Comparison of ENCODE assay signal across 12 mouse cellular contexts in the genomic region with DNA sequence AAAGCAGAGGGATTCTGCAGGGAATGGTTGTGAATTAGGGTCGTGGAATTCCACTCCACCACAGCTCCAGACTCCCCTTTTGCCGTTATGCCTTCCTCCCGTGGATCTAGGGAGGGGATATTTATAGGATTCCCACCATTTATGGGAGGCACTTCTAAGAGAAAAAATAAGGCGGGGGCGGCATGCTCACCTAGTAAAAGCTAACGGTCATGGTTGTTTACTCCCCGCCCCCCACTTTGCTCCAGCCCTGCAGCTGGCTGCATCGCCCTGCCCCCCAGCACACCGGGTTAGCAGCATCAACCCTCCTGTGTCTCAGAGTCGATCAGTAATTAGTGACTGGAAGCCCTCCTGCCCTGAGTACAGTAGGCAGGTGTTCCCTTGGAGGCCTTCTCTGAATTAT. TPM values are rescaled to one million over a fixed set of nuclear protein-coding genes. Genes with fewer than 3 reads are reported as not detected.
DNase-seq lines count a peak whose midpoint lies in the region; ATAC-seq and TF ChIP-seq lines count a peak whose summit lies in the region.
"Had no signal": no experiment of that assay in that cellular context is flagged by ENCODE, and none has a peak within 500 bp of the region (broad histone marks: within the 10 kb centered on the region; RNA-seq: fewer than 3 reads in every experiment).

No protein-coding gene starts in this region.

- no peak for TF ChIP-seq EP300 in heart, postnatal 0 days (IDR thresholded peaks at IDR 0.05; ENCODE audit: low read depth)
- TF ChIP-seq EP300 in liver, postnatal 0 days (IDR thresholded peaks at IDR 0.05; ENCODE audit: low read depth) = no peak

- H3K4me1 ChIP-seq in heart, postnatal 0 days (ENCODE audit: control insufficient read depth, insufficient read depth) = peaks cover 9% of the 10 kb centered on the region; the same call in 1 of the 2 replicates
- no peaks in the 10 kb centered on the region for H3K4me1 ChIP-seq in midbrain, embryonic 11.5 days (ENCODE audit: control insufficient read depth, insufficient read depth, low read length)
- peaks cover 10% of the 10 kb centered on the region for H3K4me1 ChIP-seq in midbrain, embryonic 13.5 days (replicated peaks)
- peaks cover 4% of the 10 kb centered on the region; the same call in 1 of the 2 replicates for H3K4me1 ChIP-seq in liver, postnatal 0 days (ENCODE audit: insufficient read depth)

- 7% methylated on average over 10 of the region's 10 CpGs for WGBS in heart, postnatal 0 days
- WGBS in midbrain, embryonic 11.5 days = 24% methylated on average over 10 of the region's 10 CpGs
- 25% methylated on average over 10 of the region's 10 CpGs for WGBS in midbrain, embryonic 13.5 days
- 7% methylated on average over 10 of the region's 10 CpGs for WGBS in liver, postnatal 0 days (ENCODE audit: insufficient replicate concordance)

- H3K27ac ChIP-seq in heart, postnatal 0 days (ENCODE audit: low read depth) = no peak overlapping the region
- no peak overlapping the region for H3K27ac ChIP-seq in midbrain, embryonic 11.5 days (ENCODE audit: low read depth, low read length)
- no peak overlapping the region for H3K27ac ChIP-seq in midbrain, embryonic 13.5 days
- H3K27ac ChIP-seq in liver, postnatal 0 days (ENCODE audit: low read depth) = no peak overlapping the region
- H3K27ac ChIP-seq in layer of hippocampus, adult 2 months = no peak overlapping the region
- H3K27ac ChIP-seq: forebrain, embryonic 12.5 days; hindbrain, embryonic 14.5 days had no signal

- TF ChIP-seq CTCF in heart, postnatal 0 days (IDR thresholded peaks at IDR 0.05; ENCODE audit: low read depth) = no peak
- TF ChIP-seq CTCF in liver, postnatal 0 days (IDR thresholded peaks at IDR 0.05; ENCODE audit: low read depth) = no peak
- no peak for TF ChIP-seq CTCF in layer of hippocampus, adult 2 months (conservative IDR thresholded peaks at IDR 0.05)

- H3K4me2 ChIP-seq in heart, postnatal 0 days (ENCODE audit: low read depth, low read length) = peak overlapping the region; percentile 42
- H3K4me2 ChIP-seq in midbrain, embryonic 11.5 days = no peak overlapping the region
- no peak overlapping the region for H3K4me2 ChIP-seq in midbrain, embryonic 13.5 days (replicated peaks)
- peak overlapping the region; percentile 39 for H3K4me2 ChIP-seq in liver, postnatal 0 days (ENCODE audit: low read depth, low read length)
- H3K4me2 ChIP-seq: forebrain, embryonic 12.5 days; hindbrain, embryonic 14.5 days had no signal

- 0 out of 2 replicates have a peak, but pooled peaks cover 4% of the 10 kb centered on the region for H3K27me3 ChIP-seq in heart, postnatal 0 days (ENCODE audit: control insufficient read depth, insufficient read depth, low read length)
- H3K27me3 ChIP-seq in midbrain, embryonic 11.5 days (ENCODE audit: control insufficient read depth, insufficient read depth, low read length) = no peaks in the 10 kb centered on the region
- H3K27me3 ChIP-seq in midbrain, embryonic 13.5 days = 0 out of 2 replicates have a peak, but pooled peaks cover 6% of the 10 kb centered on the region
- no peaks in the 10 kb centered on the region for H3K27me3 ChIP-seq in liver, postnatal 0 days (ENCODE audit: insufficient read depth, low read length)

- DNase-seq in heart, postnatal 0 days (ENCODE audit: low spot score) = no peak
- no peak for DNase-seq in heart, postnatal 4 days
- DNase-seq in midbrain, embryonic 11.5 days (ENCODE audit: low spot score, missing footprints) = peak; percentile 78
- peak; percentile 54 for DNase-seq in forelimb bud, embryonic 11.5 days (ENCODE audit: low read depth, low spot score)
- DNase-seq in liver, postnatal 0 days = peak; percentile 26
- DNase-seq in layer of hippocampus, adult 2 months (ENCODE audit: low spot score in 2 of 2) = no peak
- no peak for DNase-seq in spleen, adult 12 weeks (ENCODE audit: low spot score)
- DNase-seq: thymus, postnatal 4 days had no signal

- H3K36me3 ChIP-seq in heart, postnatal 0 days (replicated peaks; ENCODE audit: control insufficient read depth, insufficient read depth, low read length) = no peaks in the 10 kb centered on the region
- no peaks in the 10 kb centered on the region for H3K36me3 ChIP-seq in midbrain, embryonic 11.5 days (ENCODE audit: control insufficient read depth, insufficient read depth, low read length)
- no peaks in the 10 kb centered on the region for H3K36me3 ChIP-seq in midbrain, embryonic 13.5 days
- H3K36me3 ChIP-seq in liver, postnatal 0 days (replicated peaks; ENCODE audit: insufficient read depth, low read length) = no peaks in the 10 kb centered on the region
- H3K36me3 ChIP-seq: forebrain, embryonic 12.5 days had no signal

- no peak overlapping the region for H3K9ac ChIP-seq in heart, postnatal 0 days (replicated peaks; ENCODE audit: low read depth, low read length)
- no peak overlapping the region for H3K9ac ChIP-seq in midbrain, embryonic 11.5 days (ENCODE audit: low read length)
- no peak overlapping the region for H3K9ac ChIP-seq in midbrain, embryonic 13.5 days (replicated peaks)
- H3K9ac ChIP-seq in liver, postnatal 0 days (replicated peaks) = no peak overlapping the region
- H3K9ac ChIP-seq: forebrain, embryonic 12.5 days; hindbrain, embryonic 14.5 days had no signal

- peak overlapping the region; percentile 7; the same call in 1 of the 2 replicates for H3K4me3 ChIP-seq in heart, postnatal 0 days (ENCODE audit: low read depth, low read length)
- no peak overlapping the region for H3K4me3 ChIP-seq in midbrain, embryonic 11.5 days (ENCODE audit: low read depth, low read length)
- H3K4me3 ChIP-seq in midbrain, embryonic 13.5 days (replicated peaks) = no peak overlapping the region
- H3K4me3 ChIP-seq in liver, postnatal 0 days (ENCODE audit: low read depth, low read length) = no peak overlapping the region
- H3K4me3 ChIP-seq in layer of hippocampus, adult 2 months = no peak overlapping the region
- H3K4me3 ChIP-seq: forebrain, embryonic 12.5 days had no signal

- no peaks in the 10 kb centered on the region for H3K9me3 ChIP-seq in heart, postnatal 0 days (replicated peaks; ENCODE audit: control insufficient read depth, low read length)
- no peaks in the 10 kb centered on the region for H3K9me3 ChIP-seq in midbrain, embryonic 11.5 days (ENCODE audit: control insufficient read depth, low read length)
- no peaks in the 10 kb centered on the region for H3K9me3 ChIP-seq in midbrain, embryonic 13.5 days
- no peaks in the 10 kb centered on the region for H3K9me3 ChIP-seq in liver, postnatal 0 days (ENCODE audit: low read length)
- H3K9me3 ChIP-seq: forebrain, embryonic 12.5 days had no signal

- ATAC-seq in heart, postnatal 0 days (ENCODE audit: insufficient read depth, low read depth) = no peak
- no peak for ATAC-seq in midbrain, embryonic 11.5 days (ENCODE audit: low FRiP score)
- no peak for ATAC-seq in midbrain, embryonic 13.5 days
- no peak for ATAC-seq in liver, postnatal 0 days
- ATAC-seq: CD4-positive, CD25-positive, alpha-beta regulatory T cell, adult 4 months had no signal

RNA-seq across cellular contexts. Expression of gene Twist2, which starts 30.6 kb away (rescaled TPM):
- 0.54 and 8.5 TPM in 2 replicates for total RNA-seq in heart, postnatal 0 days (2014; rRNA removed; ENCODE audit: low replicate concordance)
- 1.7 and 2.2 TPM in 2 replicates for polyA plus RNA-seq in heart, postnatal 0 days (2015; fragmentation: Nextera tagmentation; extraction: Ambion mirVana)
- 1 to 10 TPM; 3.7 to 4.1 TPM for total RNA-seq in heart, postnatal 4 days (2021)
- polyA plus RNA-seq in midbrain, embryonic 11.5 days (2014; fragmentation: Nextera tagmentation; extraction: Ambion mirVana) = 7.8 and 9.8 TPM in 2 replicates
- 0.72 and 1.3 TPM in 2 replicates for polyA plus RNA-seq in midbrain, embryonic 13.5 days (2015; fragmentation: Nextera tagmentation; extraction: Ambion mirVana)
- 0.11 and 0.13 TPM in 2 replicates for polyA plus RNA-seq in liver, postnatal 0 days (2015; fragmentation: Nextera tagmentation; extraction: Ambion mirVana)
- 1 to 10 TPM; 1.0 to 1.5 TPM for total RNA-seq in layer of hippocampus, adult 2 months (2021)
- polyA plus RNA-seq: CD4-positive, CD25-positive, alpha-beta regulatory T cell, adult 4 months had no signal

Comparison
In these comparisons a context has a peak if more than half of its experiments do, and no peak if none do; other contexts are left out.
1. DNase-seq: peak in midbrain, embryonic 11.5 days (single experiment), forelimb bud, embryonic 11.5 days (single experiment) and liver, postnatal 0 days (single experiment); none in heart, postnatal 0 days (single experiment), heart, postnatal 4 days (single experiment), layer of hippocampus, adult 2 months (0 of 2) and spleen, adult 12 weeks (single experiment).
2. H3K4me2 ChIP-seq: peak in heart, postnatal 0 days (single experiment) and liver, postnatal 0 days (single experiment); none in midbrain, embryonic 11.5 days (single experiment) and midbrain, embryonic 13.5 days (single experiment).